8 mouse cellular contexts compared by ENCODE assay signal in the genomic region with DNA sequence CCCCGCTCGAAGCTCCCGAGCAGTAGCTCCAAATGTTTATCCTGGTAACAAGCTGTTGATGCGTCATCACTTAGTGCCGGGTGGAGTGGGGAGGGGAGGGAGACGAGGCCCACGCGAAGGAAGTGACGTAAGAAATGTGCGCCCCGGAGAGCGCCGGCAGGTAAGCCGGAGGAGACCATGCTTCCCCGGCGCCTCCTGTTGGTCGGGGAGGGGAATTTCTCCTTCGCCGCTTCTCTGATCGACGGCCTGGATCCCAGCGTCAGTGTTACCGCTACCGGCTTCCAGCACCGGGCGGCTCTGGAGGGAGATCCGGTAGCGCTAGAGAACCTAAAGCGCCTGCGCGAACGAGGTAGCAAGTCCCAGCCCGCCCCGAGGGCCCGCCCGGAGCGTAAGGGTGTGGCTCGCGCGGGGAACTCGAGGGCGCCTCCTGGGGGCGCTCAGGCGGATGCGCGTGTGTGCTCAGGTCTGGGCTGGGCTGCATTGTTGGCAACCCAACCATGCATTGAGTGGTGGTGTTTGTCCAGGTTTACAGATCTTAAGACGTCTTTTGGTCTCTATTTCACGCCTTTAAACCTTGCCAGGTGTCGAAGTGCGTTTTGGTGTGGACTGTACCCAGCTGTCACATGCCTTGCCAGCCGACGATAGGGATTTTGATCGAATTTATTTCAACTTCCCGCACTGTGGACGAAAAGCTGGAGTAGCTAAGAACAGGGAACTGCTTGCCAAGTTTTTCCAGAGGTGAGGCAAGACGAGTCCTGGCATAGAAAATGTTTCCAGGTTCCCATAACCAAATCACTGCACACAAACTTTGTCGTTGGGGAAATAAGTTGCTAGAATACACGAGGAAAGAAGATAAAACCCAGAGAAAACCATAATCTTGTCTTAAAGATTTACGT. TPM values are rescaled to one million over a fixed set of nuclear protein-coding genes. Genes with fewer than 3 reads are reported as not detected.
DNase-seq lines count a peak whose midpoint lies in the region; ATAC-seq and TF ChIP-seq lines count a peak whose summit lies in the region.

A gene (plus strand): TSS at position 130 of the 896 bp plus-strand sequence.

- no peaks in the 10 kb centered on the region for H3K9me3 ChIP-seq in hindbrain, postnatal 0 days (ENCODE audit: low read length)

- H3K27me3 ChIP-seq in hindbrain, postnatal 0 days (ENCODE audit: insufficient read depth, low read length): no peaks in the 10 kb centered on the region

- peak; percentile 99 for DNase-seq in ZHBTc4 (ENCODE audit: low read depth, low spot score)
- DNase-seq in gastrocnemius, adult 2 months: peak; percentile 98
- peak; percentile 99 for DNase-seq in hindbrain, postnatal 0 days (ENCODE audit: low spot score)
- peak; percentile 98 to 99 for DNase-seq in left cerebral cortex, adult 2 months (ENCODE audit: extremely low spot score in 1 of 2, low spot score in 2 of 2)
- DNase-seq in right cerebral cortex, adult 2 months (ENCODE audit: low spot score in 2 of 2): peak; percentile 99 to 100
- DNase-seq in urinary bladder, postnatal 14 days (ENCODE audit: low spot score): peak; percentile 98

- H3K27ac ChIP-seq in gastrocnemius, adult 2 months: peak within 1 kb of the TSS; percentile 98
- peak within 1 kb of the TSS; percentile 88 for H3K27ac ChIP-seq in hindbrain, postnatal 0 days
- peak within 1 kb of the TSS; percentile 97 for H3K27ac ChIP-seq in left cerebral cortex, adult 2 months

- H3K4me1 ChIP-seq in hindbrain, postnatal 0 days (ENCODE audit: insufficient read depth, low read length): peaks cover 7% of the 10 kb centered on the region; the same call in 1 of the 2 replicates

- no peak; the same call in 1 of the 2 replicates for TF ChIP-seq CTCF in gastrocnemius, adult 2 months (IDR thresholded peaks at IDR 0.05)
- TF ChIP-seq CTCF in hindbrain, postnatal 0 days (IDR thresholded peaks at IDR 0.05; ENCODE audit: low read depth): peak; percentile 83
- peak; percentile 92 for TF ChIP-seq CTCF in left cerebral cortex, adult 2 months (IDR thresholded peaks at IDR 0.05)

- intact Hi-C loops in gastrocnemius, adult 2 months (cut with DNase I): loop anchor here (2.0 kb wide), 2 partner anchors 16 to 60 kb away; a partner anchor contains a TSS
- intact Hi-C loops in left cerebral cortex, adult 2 months (cut with DNase I): loop anchor here (1.0 to 5.0 kb wide), 5 partner anchors 41 to 151 kb away; a partner anchor contains a TSS

- peak within 1 kb of the TSS; percentile 59 for H3K9ac ChIP-seq in hindbrain, postnatal 0 days (replicated peaks; ENCODE audit: low read length)

- peak; percentile 95 for ATAC-seq in common myeloid progenitor, adult 5-6 weeks (replicated peaks; ENCODE audit: low read depth, poor library complexity, severe bottlenecking)
- ATAC-seq in hindbrain, postnatal 0 days: peak; percentile 96
- ATAC-seq in megakaryocyte, adult 5-6 weeks (ENCODE audit: poor library complexity, severe bottlenecking): peak; percentile 97

- peak within 1 kb of the TSS; percentile 77 for H3K4me3 ChIP-seq in gastrocnemius, adult 2 months
- H3K4me3 ChIP-seq in hindbrain, postnatal 0 days (ENCODE audit: low read length): peak within 1 kb of the TSS; percentile 51
- peak within 1 kb of the TSS; percentile 83 for H3K4me3 ChIP-seq in left cerebral cortex, adult 2 months

- H3K36me3 ChIP-seq in hindbrain, postnatal 0 days (ENCODE audit: insufficient read depth, low read length): peaks cover 5% of the 10 kb centered on the region; the same call in 1 of the 2 replicates

- 4% methylated on average over 58 of the region's 59 CpGs for WGBS in hindbrain, postnatal 0 days

- peak within 1 kb of the TSS; percentile 92 for H3K4me2 ChIP-seq in hindbrain, postnatal 0 days (ENCODE audit: low read depth, low read length)

RNA-seq across cellular contexts. Expression of the gene that starts here (rescaled TPM):
- 5.5 and 8.8 TPM in 2 replicates for total RNA-seq in common myeloid progenitor, adult 5-6 weeks (2017)
- 1 to 10 TPM; 3.4 to 3.9 TPM for total RNA-seq in gastrocnemius, adult 2 months (2021)
- total RNA-seq in hindbrain, postnatal 0 days (2014; rRNA removed): 8.9 and 11.7 TPM in 2 replicates
- 9.6 and 12.0 TPM in 2 replicates for polyA plus RNA-seq in hindbrain, postnatal 0 days (2015; fragmentation: Nextera tagmentation; extraction: Ambion mirVana)
- 1 to 10 TPM; 4.6 to 4.8 TPM for total RNA-seq in left cerebral cortex, adult 2 months (2021)
- total RNA-seq in megakaryocyte, adult 5-6 weeks (2015): 5.8 and 6.4 TPM in 2 replicates
- total RNA-seq in megakaryocyte, adult 5-6 weeks (2017): 4.7 and 4.8 TPM in 2 replicates

Comparison
In these comparisons a context has a peak if more than half of its experiments do, and no peak if none do; other contexts are left out.
1. Peak in every context shown above with its lines: DNase-seq, ATAC-seq, H3K4me3 ChIP-seq and H3K27ac ChIP-seq.